Mouse (Mus musculus): ENCODE results near the gene Fam162a. TPM values are rescaled to one million over a fixed set of nuclear protein-coding genes. Genes with fewer than 3 reads are reported as not detected.

Fam162a gene
- polyA plus RNA-seq, 1 experiment = 363 TPM

- Histone ChIP-seq H3K79me2 (ENCODE audit: control insufficient read depth, insufficient read depth) (peaks cover 10% of the 10 kb centered on the region), H3K27me3 (ENCODE audit: control insufficient read depth, insufficient read depth, insufficient read length) (no peaks in the 10 kb centered on the region), H3ac (ENCODE audit: control insufficient read depth, insufficient read length) (no peak overlapping the region), H3K36me3 (ENCODE audit: control insufficient read depth, insufficient read depth) (no peaks in the 10 kb centered on the region), H3K4me3 (no peak overlapping the region), H3K4me2 (ENCODE audit: low read depth) (no peak overlapping the region)
- TF ChIP-seq CEBPB (IDR thresholded peaks at IDR 0.05; ENCODE audit: insufficient read depth, poor library complexity, severe bottlenecking) (no peak), MAX (IDR thresholded peaks at IDR 0.05; ENCODE audit: low read depth) (no peak), REST (IDR thresholded peaks at IDR 0.05; ENCODE audit: insufficient read depth, insufficient read length) (no peak), SRF (IDR thresholded peaks at IDR 0.05; ENCODE audit: control insufficient read depth, insufficient read length, low read depth) (no peak), MYOG (IDR thresholded peaks at IDR 0.05; ENCODE audit: control insufficient read depth in 1 of 3, insufficient read depth in 1 of 3, insufficient read length in 2 of 3, low read depth in 2 of 3) (no peak), USF1 (IDR thresholded peaks at IDR 0.05; ENCODE audit: low read depth) (no peak), POLR2A (IDR thresholded peaks at IDR 0.05; ENCODE audit: insufficient read length, low read depth) (no peak), TCF3 (IDR thresholded peaks at IDR 0.05; ENCODE audit: insufficient read length, low read depth) (no peak), E2F4 (IDR thresholded peaks at IDR 0.05; ENCODE audit: insufficient read depth) (no peak), MYOD1 (IDR thresholded peaks at IDR 0.05; ENCODE audit: control insufficient read depth in 1 of 3, insufficient read length in 2 of 3, low read depth in 2 of 3) (no peak), TCF12 (IDR thresholded peaks at IDR 0.05; ENCODE audit: insufficient read depth, poor library complexity, severe bottlenecking) (no peak), POLR2AphosphoS2 (IDR thresholded peaks at IDR 0.05; ENCODE audit: insufficient read length, low read depth) (no peak)
Observed at GRCm38 (mm10) chr16:36057933-36058475, 13.4 kb downstream of the Fam162a start.

- Histone ChIP-seq H3ac (ENCODE audit: control insufficient read depth, insufficient read length) (no peak overlapping the region), H3K79me2 (ENCODE audit: control insufficient read depth, insufficient read depth) (peaks cover 6% of the 10 kb centered on the region), H3K27me3 (ENCODE audit: control insufficient read depth, insufficient read depth, insufficient read length) (no peaks in the 10 kb centered on the region), H3K4me2 (ENCODE audit: low read depth) (no peak overlapping the region), H3K36me3 (ENCODE audit: control insufficient read depth, insufficient read depth) (no peaks in the 10 kb centered on the region), H3K4me3 (no peak overlapping the region)
- TF ChIP-seq TCF12 (IDR thresholded peaks at IDR 0.05; ENCODE audit: insufficient read depth, poor library complexity, severe bottlenecking) (no peak), REST (IDR thresholded peaks at IDR 0.05; ENCODE audit: insufficient read depth, insufficient read length) (no peak), POLR2AphosphoS2 (IDR thresholded peaks at IDR 0.05; ENCODE audit: insufficient read length, low read depth) (no peak), MAX (IDR thresholded peaks at IDR 0.05; ENCODE audit: low read depth) (no peak), MYOG (IDR thresholded peaks at IDR 0.05; ENCODE audit: control insufficient read depth in 1 of 3, insufficient read depth in 1 of 3, insufficient read length in 2 of 3, low read depth in 2 of 3) (no peak), POLR2A (IDR thresholded peaks at IDR 0.05; ENCODE audit: insufficient read length, low read depth) (no peak), SRF (IDR thresholded peaks at IDR 0.05; ENCODE audit: control insufficient read depth, insufficient read length, low read depth) (no peak), E2F4 (IDR thresholded peaks at IDR 0.05; ENCODE audit: insufficient read depth) (no peak), USF1 (IDR thresholded peaks at IDR 0.05; ENCODE audit: low read depth) (no peak), CEBPB (IDR thresholded peaks at IDR 0.05; ENCODE audit: insufficient read depth, poor library complexity, severe bottlenecking) (no peak), TCF3 (IDR thresholded peaks at IDR 0.05; ENCODE audit: insufficient read length, low read depth) (no peak), MYOD1 (IDR thresholded peaks at IDR 0.05; ENCODE audit: control insufficient read depth in 1 of 3, insufficient read length in 2 of 3, low read depth in 2 of 3) (no peak)
Observed at GRCm38 (mm10) chr16:36056416-36056815, 15.0 kb downstream of the Fam162a start.

GRCm38 (mm10) chr16:36054920-36055319 lies 16.5 kb downstream of the Fam162a start:
- Histone ChIP-seq H3ac (ENCODE audit: control insufficient read depth, insufficient read length) (no peak overlapping the region), H3K79me2 (ENCODE audit: control insufficient read depth, insufficient read depth) (peaks cover 6% of the 10 kb centered on the region), H3K36me3 (ENCODE audit: control insufficient read depth, insufficient read depth) (peaks cover 7% of the 10 kb centered on the region), H3K4me2 (ENCODE audit: low read depth) (no peak overlapping the region), H3K4me3 (no peak overlapping the region), H3K27me3 (ENCODE audit: control insufficient read depth, insufficient read depth, insufficient read length) (no peaks in the 10 kb centered on the region)
- TF ChIP-seq CEBPB (IDR thresholded peaks at IDR 0.05; ENCODE audit: insufficient read depth, poor library complexity, severe bottlenecking) (no peak), POLR2A (IDR thresholded peaks at IDR 0.05; ENCODE audit: insufficient read length, low read depth) (no peak), MYOG (IDR thresholded peaks at IDR 0.05; ENCODE audit: control insufficient read depth in 1 of 3, insufficient read depth in 1 of 3, insufficient read length in 2 of 3, low read depth in 2 of 3) (no peak), E2F4 (IDR thresholded peaks at IDR 0.05; ENCODE audit: insufficient read depth) (no peak), REST (IDR thresholded peaks at IDR 0.05; ENCODE audit: insufficient read depth, insufficient read length) (no peak), MAX (IDR thresholded peaks at IDR 0.05; ENCODE audit: low read depth) (no peak), SRF (IDR thresholded peaks at IDR 0.05; ENCODE audit: control insufficient read depth, insufficient read length, low read depth) (no peak), MYOD1 (IDR thresholded peaks at IDR 0.05; ENCODE audit: control insufficient read depth in 1 of 3, insufficient read length in 2 of 3, low read depth in 2 of 3) (no peak), TCF12 (IDR thresholded peaks at IDR 0.05; ENCODE audit: insufficient read depth, poor library complexity, severe bottlenecking) (no peak), USF1 (IDR thresholded peaks at IDR 0.05; ENCODE audit: low read depth) (no peak), TCF3 (IDR thresholded peaks at IDR 0.05; ENCODE audit: insufficient read length, low read depth) (no peak), POLR2AphosphoS2 (IDR thresholded peaks at IDR 0.05; ENCODE audit: insufficient read length, low read depth) (no peak)

- TF ChIP-seq MYOG (IDR thresholded peaks at IDR 0.05; ENCODE audit: control insufficient read depth in 1 of 3, insufficient read depth in 1 of 3, insufficient read length in 2 of 3, low read depth in 2 of 3) = no peak
- no peak for TF ChIP-seq REST (IDR thresholded peaks at IDR 0.05; ENCODE audit: insufficient read depth, insufficient read length)
- no peak for TF ChIP-seq POLR2A (IDR thresholded peaks at IDR 0.05; ENCODE audit: insufficient read length, low read depth)
- no peak for TF ChIP-seq USF1 (IDR thresholded peaks at IDR 0.05; ENCODE audit: low read depth)
- no peak for TF ChIP-seq E2F4 (IDR thresholded peaks at IDR 0.05; ENCODE audit: insufficient read depth)
- no peak for TF ChIP-seq TCF12 (IDR thresholded peaks at IDR 0.05; ENCODE audit: insufficient read depth, poor library complexity, severe bottlenecking)
- no peak for TF ChIP-seq TCF3 (IDR thresholded peaks at IDR 0.05; ENCODE audit: insufficient read length, low read depth)
- TF ChIP-seq MYOD1 (IDR thresholded peaks at IDR 0.05; ENCODE audit: control insufficient read depth in 1 of 3, insufficient read length in 2 of 3, low read depth in 2 of 3) = no peak
- no peak for TF ChIP-seq MAX (IDR thresholded peaks at IDR 0.05; ENCODE audit: low read depth)
- TF ChIP-seq SRF (IDR thresholded peaks at IDR 0.05; ENCODE audit: control insufficient read depth, insufficient read length, low read depth) = no peak
- TF ChIP-seq CEBPB (IDR thresholded peaks at IDR 0.05; ENCODE audit: insufficient read depth, poor library complexity, severe bottlenecking) = no peak
- no peak for TF ChIP-seq POLR2AphosphoS2 (IDR thresholded peaks at IDR 0.05; ENCODE audit: insufficient read length, low read depth)
- H3K79me2 ChIP-seq (ENCODE audit: control insufficient read depth, insufficient read depth) = peaks cover 6% of the 10 kb centered on the region
- H3K27me3 ChIP-seq (ENCODE audit: control insufficient read depth, insufficient read depth, insufficient read length) = no peaks in the 10 kb centered on the region
- no peak overlapping the region for H3K4me2 ChIP-seq (ENCODE audit: low read depth)
- H3K4me3 ChIP-seq = no peak overlapping the region
- no peak overlapping the region for H3ac ChIP-seq (ENCODE audit: control insufficient read depth, insufficient read length)
- H3K36me3 ChIP-seq (ENCODE audit: control insufficient read depth, insufficient read depth) = peaks cover 7% of the 10 kb centered on the region
Observed at GRCm38 (mm10) chr16:36053524-36054275, 17.7 kb downstream of the Fam162a start.

Data from myocyte (in vitro differentiated cells).